Comparison of ENCODE assay signal across 21 mouse cellular contexts in genomic region chrX:166497771-166498170, GRCm38 (mm10). TPM values are rescaled to one million over a fixed set of nuclear protein-coding genes. Genes with fewer than 3 reads are reported as not detected.
A peak's percentile ranks its signal among the peaks of the same experiment; 100 is the strongest.
DNase-seq lines count a peak whose midpoint lies in the region; ATAC-seq lines count a peak whose summit lies in the region.
"Had no signal": no experiment of that assay in that cellular context is flagged by ENCODE, and none has a peak within 500 bp of the region (broad histone marks: within the 10 kb centered on the region; RNA-seq: fewer than 3 reads in every experiment).

No protein-coding gene starts in this region.

- no peaks in the 10 kb centered on the region; the same call in 1 of the 2 replicates for H3K36me3 ChIP-seq in forebrain, embryonic 11.5 days (ENCODE audit: control insufficient read depth, insufficient read depth, low read length)
- peaks cover 3% of the 10 kb centered on the region; the same call in 1 of the 2 replicates for H3K36me3 ChIP-seq in forebrain, embryonic 13.5 days (ENCODE audit: poor library complexity, severe bottlenecking)
- H3K36me3 ChIP-seq: embryonic facial prominence, embryonic 12.5 days; liver, embryonic 13.5 days had no signal

- H3K4me2 ChIP-seq in forebrain, embryonic 11.5 days (ENCODE audit: low read depth, low read length, severe bottlenecking), result no peak overlapping the region
- no peak overlapping the region for H3K4me2 ChIP-seq in forebrain, embryonic 13.5 days
- H3K4me2 ChIP-seq: embryonic facial prominence, embryonic 12.5 days; liver, embryonic 13.5 days; neural tube, embryonic 13.5 days had no signal

- no peak for DNase-seq in forebrain, embryonic 11.5 days (ENCODE audit: low spot score)
- peak; percentile 11 to 15 for DNase-seq in layer of hippocampus, postnatal 36 days
- no peak for DNase-seq in layer of hippocampus, adult 11-12 months (ENCODE audit: low spot score)
- DNase-seq in right cerebral cortex, postnatal 10 days (ENCODE audit: low spot score in 2 of 2), result peak; percentile 31 to 39
- no peak for DNase-seq in right cerebral cortex, postnatal 25 days
- DNase-seq in frontal cortex, postnatal 14 days (ENCODE audit: low spot score in 2 of 2), result no peak
- no peak for DNase-seq in adrenal gland, adult 18-20 months (ENCODE audit: low spot score in 2 of 2)
- DNase-seq: adrenal gland, postnatal 10 days; cerebellum, adult 2 months; gastrocnemius, adult 2 months; heart, adult 18-20 months; heart, postnatal 4 days; kidney, adult 9 months; liver, embryonic 13.5 days; lung, postnatal 10 days; thymus, adult 18-20 months had no signal

- H3K4me3 ChIP-seq in forebrain, embryonic 11.5 days (ENCODE audit: low read depth, low read length), result no peak overlapping the region
- no peak overlapping the region for H3K4me3 ChIP-seq in forebrain, embryonic 13.5 days
- H3K4me3 ChIP-seq: embryonic facial prominence, embryonic 12.5 days; gastrocnemius, adult 2 months; liver, embryonic 13.5 days; neural tube, embryonic 13.5 days had no signal

- peak; percentile 58 for ATAC-seq in forebrain, embryonic 11.5 days (replicated peaks; ENCODE audit: low FRiP score)
- no peak for ATAC-seq in forebrain, embryonic 13.5 days
- ATAC-seq: midbrain, embryonic 16.5 days had no signal

- no peaks in the 10 kb centered on the region for H3K4me1 ChIP-seq in forebrain, embryonic 11.5 days (replicated peaks; ENCODE audit: control insufficient read depth, insufficient read depth, low read length)
- H3K4me1 ChIP-seq in forebrain, embryonic 13.5 days, result no peaks in the 10 kb centered on the region
- H3K4me1 ChIP-seq: embryonic facial prominence, embryonic 12.5 days; liver, embryonic 13.5 days; neural tube, embryonic 13.5 days had no signal

- WGBS in forebrain, embryonic 11.5 days, result 57% methylated on average over 4 of the region's 4 CpGs
- WGBS in forebrain, embryonic 13.5 days, result 44% methylated on average over 4 of the region's 4 CpGs

- H3K27ac ChIP-seq in forebrain, embryonic 11.5 days (ENCODE audit: low read depth, low read length), result no peak overlapping the region
- H3K27ac ChIP-seq in forebrain, embryonic 13.5 days, result no peak overlapping the region
- H3K27ac ChIP-seq: embryonic facial prominence, embryonic 12.5 days; gastrocnemius, adult 2 months; liver, embryonic 13.5 days; neural tube, embryonic 13.5 days had no signal

- H3K9ac ChIP-seq in forebrain, embryonic 11.5 days (ENCODE audit: low read length), result no peak overlapping the region
- no peak overlapping the region for H3K9ac ChIP-seq in forebrain, embryonic 13.5 days
- H3K9ac ChIP-seq: embryonic facial prominence, embryonic 12.5 days; liver, embryonic 13.5 days; neural tube, embryonic 13.5 days had no signal

- peaks cover 2% of the 10 kb centered on the region; the same call in 1 of the 2 replicates for H3K27me3 ChIP-seq in forebrain, embryonic 11.5 days (ENCODE audit: control insufficient read depth, insufficient read depth, low read length)
- no peaks in the 10 kb centered on the region for H3K27me3 ChIP-seq in forebrain, embryonic 13.5 days
- H3K27me3 ChIP-seq: CH12.LX; embryonic facial prominence, embryonic 12.5 days; liver, embryonic 13.5 days had no signal

- no peaks in the 10 kb centered on the region for H3K9me3 ChIP-seq in forebrain, embryonic 11.5 days (ENCODE audit: control insufficient read depth, low read length)
- no peaks in the 10 kb centered on the region for H3K9me3 ChIP-seq in forebrain, embryonic 13.5 days (replicated peaks)
- H3K9me3 ChIP-seq: embryonic facial prominence, embryonic 12.5 days; liver, embryonic 13.5 days; neural tube, embryonic 13.5 days had no signal

RNA-seq across cellular contexts. Expression of gene Rab9, which starts 18.1 kb away (rescaled TPM):
- polyA plus RNA-seq in forebrain, embryonic 11.5 days (2014; fragmentation: Nextera tagmentation; extraction: Ambion mirVana), result 45.1 and 53.6 TPM in 2 replicates
- 46.1 and 51.5 TPM in 2 replicates for polyA plus RNA-seq in forebrain, embryonic 13.5 days (2015; fragmentation: Nextera tagmentation; extraction: Ambion mirVana)
- 10 to 100 TPM; 37.8 to 38.7 TPM for total RNA-seq in layer of hippocampus, postnatal 36 days (2021)
- total RNA-seq in adrenal gland, adult 18-20 months (2021), result 10 to 100 TPM; 45.5 to 48.2 TPM

RNA-seq across cellular contexts. Expression of gene Tceanc, which starts 20.6 kb away (rescaled TPM):
- 14.5 and 16.0 TPM in 2 replicates for polyA plus RNA-seq in forebrain, embryonic 11.5 days (2014; fragmentation: Nextera tagmentation; extraction: Ambion mirVana)
- polyA plus RNA-seq in forebrain, embryonic 13.5 days (2015; fragmentation: Nextera tagmentation; extraction: Ambion mirVana), result 9.6 and 10.7 TPM in 2 replicates
- 1 to 10 TPM; 1.3 to 1.8 TPM for total RNA-seq in layer of hippocampus, postnatal 36 days (2021)
- total RNA-seq in adrenal gland, adult 18-20 months (2021), result 1 to 10 TPM; 2.0 to 2.2 TPM

RNA-seq across cellular contexts. Expression of gene Ofd1, which starts 57.3 kb away (rescaled TPM):
- polyA plus RNA-seq in forebrain, embryonic 11.5 days (2014; fragmentation: Nextera tagmentation; extraction: Ambion mirVana), result 7.3 and 8.9 TPM in 2 replicates
- polyA plus RNA-seq in forebrain, embryonic 13.5 days (2015; fragmentation: Nextera tagmentation; extraction: Ambion mirVana), result 7.6 and 8.1 TPM in 2 replicates
- 1 to 10 TPM; 4.6 to 4.8 TPM for total RNA-seq in layer of hippocampus, postnatal 36 days (2021)
- total RNA-seq in adrenal gland, adult 18-20 months (2021), result 1 to 10 TPM; 4.1 to 5.1 TPM

RNA-seq across cellular contexts. Expression of gene Trappc2, which starts 57.4 kb away (rescaled TPM):
- 37.0 and 37.2 TPM in 2 replicates for polyA plus RNA-seq in forebrain, embryonic 11.5 days (2014; fragmentation: Nextera tagmentation; extraction: Ambion mirVana)
- 66.3 and 66.9 TPM in 2 replicates for polyA plus RNA-seq in forebrain, embryonic 13.5 days (2015; fragmentation: Nextera tagmentation; extraction: Ambion mirVana)
- 10 to 100 TPM; 57.7 to 59.9 TPM for total RNA-seq in layer of hippocampus, postnatal 36 days (2021)
- total RNA-seq in adrenal gland, adult 18-20 months (2021), result 10 to 100 TPM; 19.8 to 24.8 TPM

Comparison
In these comparisons a context has a peak if more than half of its experiments do, and no peak if none do; other contexts are left out.
1. DNase-seq: peak in layer of hippocampus, postnatal 36 days (2 of 2) and right cerebral cortex, postnatal 10 days (2 of 2); none in forebrain, embryonic 11.5 days (single experiment), layer of hippocampus, adult 11-12 months (single experiment), right cerebral cortex, postnatal 25 days (single experiment), frontal cortex, postnatal 14 days (0 of 2) and adrenal gland, adult 18-20 months (0 of 2).